Mouse (Mus musculus): Measurements from ENCODE around the gene Naa40.

Naa40 gene

DNA sequence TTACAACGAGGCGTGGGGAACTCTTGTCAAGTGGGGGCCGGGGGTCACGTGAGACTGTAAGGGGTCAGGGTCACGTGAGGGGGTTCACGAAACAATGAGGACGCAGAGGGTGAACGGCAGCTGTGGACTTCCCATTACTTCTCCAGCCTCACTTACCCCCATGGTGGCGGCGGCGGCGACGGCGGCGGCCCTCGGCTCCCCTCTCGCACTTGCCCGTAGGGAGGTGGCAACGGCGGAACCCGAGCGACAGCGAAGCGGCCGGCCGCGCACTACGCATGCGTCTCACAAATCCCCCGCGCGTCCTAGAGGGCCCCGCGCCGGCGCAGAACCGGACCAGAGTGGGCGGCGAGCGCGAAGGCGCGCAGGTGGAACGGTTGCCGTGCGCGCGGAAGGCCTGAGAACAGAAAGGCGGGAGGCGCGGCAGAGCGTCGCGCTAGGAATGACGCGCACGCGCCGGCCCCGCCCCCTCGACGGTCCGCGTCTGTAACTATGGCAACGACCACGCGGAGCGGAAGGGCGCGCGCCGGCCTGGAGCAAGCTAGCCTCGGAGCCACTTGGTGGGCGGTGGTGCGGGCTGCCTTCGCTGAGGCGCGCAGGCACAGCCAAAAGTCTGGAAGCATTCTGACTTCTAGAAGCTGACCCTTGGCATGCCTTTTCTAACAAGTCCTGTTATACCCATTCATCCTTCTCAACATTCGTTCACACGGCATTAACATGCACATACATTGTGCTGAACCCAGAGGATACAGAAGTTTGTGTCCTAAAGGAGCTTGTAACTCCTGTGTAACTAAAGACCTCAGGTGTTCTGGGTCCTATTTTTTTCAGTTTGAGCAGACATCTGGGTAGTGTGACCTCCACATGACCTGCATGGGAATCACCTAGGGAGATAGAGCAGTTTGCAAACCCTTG is at the start of gene Naa40:
Gene Naa40, minus strand, starts transcription at position 402 of the 909 bp plus-strand sequence.
- peak; percentile 96 to 97 for DNase-seq

DNA sequence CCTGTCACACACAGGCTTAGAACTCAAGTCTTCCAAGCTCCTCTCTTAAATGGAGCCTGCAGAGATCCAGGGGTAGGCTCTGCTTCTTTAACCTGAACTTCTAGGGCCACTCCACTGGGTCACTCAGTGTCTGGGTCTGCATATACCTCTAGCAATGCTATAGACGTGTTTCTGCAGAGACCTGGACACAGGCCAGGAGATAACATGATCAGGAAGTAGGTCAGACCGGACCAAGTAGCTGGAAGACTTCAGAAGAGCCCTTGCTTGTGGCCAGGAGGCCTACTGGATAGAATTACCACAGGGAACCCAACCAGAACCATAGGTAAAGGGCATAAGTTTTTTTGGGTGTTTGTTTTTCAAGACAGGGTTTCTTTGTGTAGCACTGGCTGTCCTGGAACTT is 48.8 kb upstream of the Naa40 start:
- DNase-seq = no peak

DNA sequence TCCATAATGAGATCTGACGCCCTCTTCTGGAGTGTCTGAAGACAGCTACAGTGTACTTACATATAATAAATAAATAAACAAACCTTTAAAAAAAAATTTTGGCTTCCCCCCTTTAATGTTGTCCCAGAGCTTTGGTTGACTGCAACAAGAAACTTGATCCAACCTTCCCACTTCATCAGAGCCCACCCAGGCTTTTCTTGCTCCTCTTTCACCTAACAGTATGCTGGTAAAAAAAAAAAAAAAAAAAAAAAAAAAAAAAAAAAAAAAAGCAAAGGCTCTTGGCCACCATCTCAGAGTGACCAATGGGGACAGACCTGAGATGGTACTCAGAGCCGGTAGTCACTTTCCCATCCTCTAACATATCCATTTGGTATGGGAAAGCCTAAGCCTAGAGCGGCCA is 47.3 kb upstream of the Naa40 start:
- no peak for DNase-seq

DNA sequence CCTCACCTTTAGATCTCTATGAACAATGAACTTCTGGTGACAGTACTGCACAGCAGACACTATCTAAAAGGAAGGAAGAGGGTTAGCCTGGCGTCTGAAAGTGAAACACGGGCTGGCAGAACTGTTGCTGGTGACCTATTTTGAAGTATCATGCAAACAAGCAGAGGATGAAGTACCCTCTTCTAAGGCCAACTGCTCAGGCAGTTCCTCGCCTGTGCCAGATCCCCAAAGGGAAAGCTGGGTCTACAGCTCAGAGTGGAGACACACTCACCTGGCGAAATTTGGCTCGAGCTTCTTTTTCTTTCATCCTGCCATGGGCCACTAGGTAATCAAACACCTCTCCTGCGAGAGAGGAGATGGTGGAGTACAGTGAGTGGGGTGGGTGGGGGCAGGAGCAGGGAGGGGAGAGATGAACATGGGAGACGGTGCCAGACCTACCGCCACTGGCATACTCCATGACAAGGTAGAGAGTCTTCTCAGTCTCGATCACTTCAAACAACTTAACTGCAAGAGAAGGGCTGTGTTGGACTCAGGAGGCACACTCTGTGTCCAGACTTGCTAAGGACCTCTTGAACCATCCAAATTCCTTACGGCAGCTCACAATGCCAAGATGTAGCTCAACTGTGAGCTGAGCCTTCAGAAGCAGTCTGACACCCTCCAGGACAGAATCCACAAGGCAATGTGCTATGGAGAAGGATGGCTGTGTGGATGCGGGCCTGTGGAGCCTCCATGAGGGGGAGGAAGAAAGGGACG is 45.8 kb upstream of the Naa40 start:
- DNase-seq = no peak

DNA sequence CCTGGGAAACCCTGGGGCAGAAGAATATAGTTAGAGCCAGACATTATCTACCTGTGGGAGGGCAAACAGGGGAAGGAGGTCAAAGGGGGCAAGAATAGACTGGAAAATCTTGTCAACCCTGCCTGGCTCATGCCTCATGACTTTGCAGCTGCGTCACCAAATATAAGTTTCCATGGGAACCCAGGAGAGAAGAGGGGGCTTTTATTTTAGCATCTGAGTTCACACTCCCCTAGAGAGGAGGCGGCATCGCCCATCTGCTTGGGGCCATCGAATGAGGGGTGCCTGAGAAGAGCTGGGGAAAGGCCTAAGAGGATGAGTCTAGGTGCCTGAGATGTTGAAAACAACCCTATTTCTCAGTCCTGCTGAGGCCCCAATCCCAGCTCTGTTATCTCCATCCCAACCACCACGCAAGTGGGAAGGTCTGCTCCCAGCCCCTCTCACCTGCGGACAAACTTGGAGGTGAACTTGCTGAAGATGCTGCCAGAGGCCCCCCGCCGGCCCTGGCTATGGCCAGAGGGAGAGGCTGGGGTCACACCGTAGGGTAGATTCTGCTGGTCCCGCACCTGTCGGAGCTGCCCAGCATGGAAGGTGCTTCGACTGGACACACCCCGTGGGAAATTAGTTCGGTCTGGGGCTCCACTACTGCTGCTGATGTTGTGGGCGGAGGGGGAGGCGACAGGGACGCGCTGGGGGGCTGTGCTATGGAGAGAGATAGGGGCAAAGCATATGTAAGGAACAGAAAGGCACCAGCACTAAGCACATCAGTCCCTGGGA is 39.8 kb upstream of the Naa40 start:
- DNase-seq = no peak

DNA sequence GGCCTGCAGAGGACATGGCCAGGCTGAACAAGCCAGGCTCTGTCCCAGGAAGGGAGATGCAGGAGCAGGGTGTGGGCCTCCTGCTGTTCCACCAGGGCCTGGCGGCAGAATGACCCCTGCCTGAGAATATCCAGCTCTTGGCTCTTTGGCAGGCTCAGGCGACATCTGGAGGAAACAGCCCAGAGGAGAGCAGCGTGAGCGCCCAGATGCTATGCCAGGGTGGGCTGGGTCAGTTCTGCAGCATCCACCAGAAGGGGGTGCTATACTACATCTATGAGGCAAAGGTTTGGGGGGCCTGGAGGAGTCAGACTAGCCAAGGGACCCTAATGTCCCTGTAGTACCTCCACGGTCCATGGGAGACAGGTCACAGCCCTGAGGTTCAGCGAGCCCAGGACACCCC is 38.1 kb upstream of the Naa40 start:
- peak; percentile 63 to 78 for DNase-seq

DNA sequence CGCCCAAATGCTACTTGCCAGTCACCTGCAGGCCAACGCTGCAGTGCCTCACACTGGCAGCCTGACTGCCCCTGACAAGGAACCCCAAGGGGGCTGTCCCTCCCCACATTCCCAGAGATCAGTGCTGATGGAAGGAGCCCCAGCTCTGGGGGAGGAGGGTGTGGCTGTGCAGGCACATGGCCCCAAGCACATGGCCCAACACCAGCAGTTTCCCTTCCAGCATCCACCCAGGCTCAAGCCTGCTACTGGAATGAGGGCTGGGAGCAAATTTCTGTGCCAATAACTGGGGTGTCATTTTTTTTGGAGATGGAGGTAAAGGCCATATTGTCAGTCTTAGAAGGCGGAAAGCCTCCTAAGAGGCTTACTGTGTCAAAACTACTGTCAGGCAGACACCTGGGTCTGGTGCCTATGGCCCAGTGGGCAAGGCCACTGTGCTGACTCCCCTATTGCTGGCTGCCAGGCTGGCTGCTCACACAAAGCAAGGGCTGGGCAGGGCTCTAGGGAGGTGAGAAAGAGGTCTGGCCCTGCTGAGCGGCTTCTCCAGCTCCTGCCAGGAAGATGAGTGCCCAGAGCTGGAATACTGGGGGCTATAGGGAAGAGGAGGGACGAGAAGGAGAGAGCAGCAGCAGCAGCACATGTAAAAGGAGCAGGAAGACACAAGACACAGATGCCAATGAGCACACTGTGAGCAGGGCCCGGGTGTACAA is 37.4 kb upstream of the Naa40 start:
- no peak for DNase-seq

DNA sequence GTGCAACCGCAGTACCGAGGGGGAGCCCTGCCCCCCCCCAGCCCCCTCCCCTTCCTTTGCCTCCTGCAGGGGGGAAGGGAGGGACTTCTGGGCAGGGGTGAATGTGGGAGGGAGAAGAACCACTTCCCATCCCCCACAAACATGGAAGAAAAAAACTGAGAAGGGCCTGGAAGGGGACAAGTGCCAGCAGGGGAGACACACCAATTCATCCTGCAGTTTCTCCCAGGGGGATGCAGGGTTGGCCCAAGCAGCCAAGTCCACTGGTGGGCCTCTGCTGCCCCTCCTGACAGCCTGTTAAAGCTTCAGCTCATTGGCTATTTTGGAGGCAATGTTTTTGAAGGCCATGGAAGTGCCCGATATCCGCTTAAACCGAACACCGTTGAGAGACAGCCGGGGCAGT is 35.8 kb upstream of the Naa40 start:
- no peak for DNase-seq

DNA sequence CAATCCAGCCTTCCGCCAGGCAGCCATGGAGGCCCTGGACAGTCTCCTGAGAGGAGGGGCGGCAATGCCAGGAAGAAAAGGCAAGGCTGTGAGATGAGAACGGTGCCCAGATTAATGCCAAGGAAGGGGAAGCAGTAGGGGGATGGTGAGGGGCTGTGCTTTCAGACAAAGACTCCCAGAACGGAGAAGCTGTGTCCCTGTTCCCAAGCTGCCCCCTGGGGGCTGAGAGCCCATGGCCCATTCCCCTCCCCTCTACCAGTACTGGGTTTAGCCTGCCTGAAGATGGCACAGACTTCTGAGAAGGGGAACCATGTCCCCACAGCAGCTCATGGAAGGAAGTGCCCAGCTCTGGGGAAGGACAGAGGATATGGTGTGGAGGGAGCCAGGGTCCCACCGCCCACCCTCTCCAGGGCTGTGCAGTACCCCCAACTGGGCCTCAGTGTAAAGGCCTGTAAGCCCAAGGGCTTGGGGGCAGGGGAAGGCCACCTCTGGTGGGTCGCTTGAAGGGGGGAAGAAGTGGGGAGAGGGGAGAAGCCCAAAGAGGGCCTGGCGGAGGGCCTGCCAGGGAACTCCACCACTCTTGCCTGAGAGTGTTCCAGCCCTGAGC is 35.2 kb upstream of the Naa40 start:
- no peak for DNase-seq

DNA sequence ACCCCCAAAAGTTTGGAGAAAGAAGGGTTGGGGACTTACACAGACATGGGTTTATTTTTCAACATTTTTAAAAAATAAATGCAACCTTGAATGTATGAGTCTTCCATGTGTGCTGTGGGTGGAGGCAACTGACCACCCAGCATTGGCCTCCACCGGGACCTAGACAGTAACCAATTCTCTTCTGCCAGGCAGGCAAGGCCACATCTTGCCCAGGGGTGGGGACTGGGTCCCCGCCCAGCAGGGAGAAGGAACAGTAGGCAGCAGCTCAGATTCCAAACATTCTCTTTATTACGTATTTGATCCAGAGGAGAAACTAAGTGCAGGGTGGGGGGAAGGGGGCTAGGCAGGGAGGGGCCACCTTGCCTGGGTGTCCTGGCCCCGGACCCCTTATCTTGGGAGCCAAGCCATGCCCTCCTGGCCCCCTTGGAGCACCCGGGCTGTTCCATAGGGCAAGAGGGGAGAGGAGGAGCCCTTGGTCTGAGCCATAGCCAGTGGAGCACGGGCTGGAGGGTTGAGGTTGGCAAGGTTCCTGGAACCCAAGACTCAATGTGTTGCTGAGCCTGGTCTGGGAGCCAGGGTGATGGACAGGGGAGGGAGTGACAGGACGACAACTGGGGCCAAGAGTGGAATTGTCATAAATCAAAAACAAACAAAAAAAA is 34.3 kb upstream of the Naa40 start:
- DNase-seq = no peak

DNA sequence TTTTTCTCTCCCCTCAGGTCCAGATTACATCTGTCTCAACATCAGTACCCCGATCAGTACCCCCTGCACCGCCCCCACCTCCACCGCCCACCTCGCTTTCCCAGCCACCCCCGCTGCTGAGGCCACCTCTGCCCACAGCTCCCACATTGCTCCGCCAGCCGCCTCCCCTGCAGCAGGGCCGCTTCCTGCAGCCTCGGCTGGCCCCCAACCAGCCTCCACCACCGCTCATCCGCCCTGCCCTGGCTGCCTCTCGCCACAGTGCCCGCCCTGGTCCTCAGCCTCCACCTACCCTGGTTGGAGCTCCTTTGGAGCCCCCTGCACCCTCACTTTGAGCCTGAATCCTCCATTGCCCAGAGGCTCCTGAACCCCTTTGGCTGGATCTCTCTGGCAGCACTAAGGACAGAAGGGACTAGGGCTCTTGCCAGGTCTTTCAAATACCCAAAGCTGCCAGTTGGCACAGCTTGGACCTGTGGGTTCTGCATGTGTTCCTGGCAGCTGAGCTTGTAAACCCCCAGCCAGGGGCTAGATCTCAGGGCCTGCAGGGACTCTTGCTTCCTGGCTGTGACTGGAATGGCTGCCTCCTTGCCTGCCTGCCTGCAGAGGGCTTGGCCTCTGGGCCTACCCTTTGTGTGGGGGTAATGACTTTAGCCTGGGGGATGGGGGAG is 33.5 kb upstream of the Naa40 start:
- DNase-seq = no peak

DNA sequence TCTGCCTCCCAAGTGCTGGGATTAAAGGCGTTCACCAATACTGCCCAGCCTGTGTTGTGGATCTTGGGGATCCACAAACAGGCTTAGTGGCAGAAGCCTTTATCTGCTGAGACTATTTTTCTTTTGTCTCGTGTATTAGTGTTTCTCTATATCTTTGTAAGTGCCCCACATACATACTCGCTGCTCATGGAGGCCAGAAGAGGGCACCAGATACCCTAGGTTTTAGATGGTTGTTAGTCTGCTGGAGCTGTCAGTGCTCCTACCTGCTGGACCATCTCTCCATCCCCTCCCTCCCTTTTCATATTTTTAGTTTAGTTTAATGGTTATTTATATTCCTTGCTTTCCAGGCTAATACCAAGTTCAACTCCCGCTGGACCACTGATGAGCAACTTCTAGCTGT is 32.5 kb upstream of the Naa40 start:
- DNase-seq = no peak

DNA sequence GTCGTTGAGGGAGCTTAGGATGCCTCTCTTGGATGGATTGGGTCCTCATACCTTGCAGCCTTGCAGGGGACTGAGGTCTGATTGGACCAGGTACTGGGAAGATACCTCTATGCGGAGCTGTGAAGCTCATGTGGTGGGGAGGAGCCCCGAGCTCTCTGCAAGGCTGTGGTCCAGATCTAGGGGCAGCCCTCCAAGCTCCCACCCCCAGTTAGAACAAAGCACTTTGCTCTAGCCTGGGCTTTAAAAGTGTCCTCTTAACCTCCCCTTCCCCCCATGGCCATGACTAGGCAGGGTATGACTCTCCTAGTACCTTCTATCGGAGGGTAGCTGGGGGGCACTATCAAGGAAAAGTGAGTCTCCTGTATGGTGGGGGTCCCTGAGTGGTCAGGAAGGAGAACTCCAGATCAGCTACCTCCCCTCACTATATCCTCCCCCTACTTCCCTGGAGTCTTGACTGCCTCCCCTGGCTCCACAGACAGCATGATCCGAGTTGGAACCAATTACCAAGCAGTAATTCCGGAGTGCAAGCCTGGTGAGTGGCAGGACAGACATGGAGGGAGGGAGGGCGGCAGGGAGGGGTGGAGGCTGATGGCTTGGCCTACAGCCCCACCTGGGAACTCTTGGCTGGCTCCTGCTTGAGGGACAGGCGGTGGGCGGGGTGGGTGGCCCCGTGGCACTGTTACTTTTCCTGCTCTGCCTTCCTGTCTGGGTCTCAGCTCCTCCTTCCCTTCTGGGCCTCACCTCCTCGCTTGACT is 28.5 kb upstream of the Naa40 start:
- DNase-seq = peak in 1 of 2 experiments; percentile 48

DNA sequence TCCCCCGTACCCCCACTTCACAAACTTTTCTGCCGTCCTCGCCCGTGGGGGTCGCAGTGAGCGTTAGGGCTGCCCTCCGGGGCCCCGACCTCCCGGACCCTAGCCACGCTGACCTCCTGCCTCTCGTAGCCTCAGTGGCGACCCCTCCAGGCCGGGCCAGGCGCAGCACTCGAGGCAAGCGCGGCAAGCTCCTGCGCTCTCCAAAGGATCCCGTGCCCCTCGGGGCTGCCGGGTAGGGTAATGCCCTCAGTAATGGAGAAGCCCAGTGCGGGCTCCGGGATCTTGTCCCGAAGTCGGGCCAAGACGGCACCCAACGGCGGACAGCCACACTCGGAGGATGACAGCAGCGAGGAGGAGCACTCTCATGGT is 27.7 kb upstream of the Naa40 start:
- DNase-seq = peak; percentile 90 to 93

DNA sequence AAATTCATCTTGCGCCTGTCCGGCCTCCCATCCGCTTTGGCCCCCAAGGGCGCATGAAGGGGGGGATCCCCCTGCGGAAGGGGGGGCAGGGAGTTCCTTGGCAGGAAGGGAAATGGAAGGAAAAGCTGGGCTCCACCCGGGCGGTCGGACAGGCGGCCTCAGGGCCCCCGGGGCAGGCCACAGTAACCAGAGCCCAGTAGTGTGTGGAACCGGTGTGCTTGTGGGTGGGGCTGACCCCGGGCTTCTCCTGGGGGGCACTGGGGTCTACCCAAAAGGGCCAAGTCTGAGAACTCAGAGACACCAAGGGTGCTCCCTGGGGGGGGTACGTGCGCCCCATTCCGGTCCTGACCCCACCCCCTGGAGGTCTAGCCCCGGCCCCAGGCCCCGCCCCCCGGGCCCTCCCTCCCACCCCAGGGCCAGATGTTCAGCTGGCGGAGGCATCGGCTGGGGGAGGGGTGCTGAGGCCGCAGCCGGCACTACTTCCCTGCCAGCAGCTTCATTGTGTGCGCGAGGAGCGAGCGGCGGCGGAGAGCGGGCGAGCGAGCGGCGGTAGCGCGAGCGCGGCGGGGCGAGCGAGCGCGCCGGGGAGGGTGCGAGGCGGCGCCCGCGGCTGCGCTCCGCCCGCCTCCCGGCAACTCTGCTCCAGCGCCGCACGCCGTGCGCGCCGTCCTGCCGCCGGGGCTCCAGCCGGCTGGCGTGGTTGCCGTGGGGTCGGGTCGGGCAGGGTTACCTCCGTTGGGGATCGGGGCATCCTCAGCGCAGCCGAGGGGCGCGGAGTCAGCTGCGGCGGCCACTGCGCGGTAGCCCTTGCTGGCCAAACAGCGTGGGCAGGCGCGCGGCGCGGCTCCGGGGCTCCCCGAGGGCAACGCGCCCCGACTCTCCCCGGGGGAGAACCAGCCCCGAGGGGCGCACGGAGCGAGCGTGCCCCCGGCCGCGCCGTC is 27.1 kb upstream of the Naa40 start:
- peak; percentile 89 to 94 for DNase-seq

DNA sequence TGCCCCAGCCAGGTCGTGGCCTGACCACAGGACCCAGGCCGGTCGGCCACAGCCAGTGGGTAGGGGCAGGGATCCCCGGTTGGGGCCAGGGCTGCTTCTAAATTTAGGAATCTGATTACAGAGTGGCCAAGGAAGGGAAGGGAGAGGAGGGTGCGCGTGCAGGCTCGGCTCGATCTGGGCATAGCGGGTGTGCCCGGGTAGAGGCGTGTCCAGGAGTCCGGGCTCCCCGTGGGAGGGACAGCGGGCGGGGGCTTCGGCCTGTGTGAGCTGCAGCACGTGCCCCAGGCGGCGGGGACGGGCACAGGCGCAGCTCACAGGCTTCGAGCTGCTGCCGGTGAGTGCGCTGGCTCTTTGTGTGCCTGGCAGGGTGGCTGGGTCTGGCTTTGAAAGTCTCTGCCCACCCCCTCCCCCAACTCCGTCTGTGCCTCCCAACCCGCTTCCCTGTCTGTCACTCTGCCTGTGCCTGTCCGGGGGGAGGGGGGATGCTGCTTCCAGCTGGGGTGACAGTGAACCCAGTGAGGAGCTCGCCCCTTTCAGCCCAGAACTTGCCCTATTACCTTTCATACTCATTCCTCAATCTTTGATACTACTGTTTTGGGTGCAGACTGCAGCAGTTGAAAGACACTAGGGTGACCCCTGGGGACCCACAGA is 26.2 kb upstream of the Naa40 start, which contains the start of gene Rcor2:
Gene Rcor2, plus strand, starts transcription at position 235 of the 651 bp plus-strand sequence.
- DNase-seq = peak; percentile 74 to 85

DNA sequence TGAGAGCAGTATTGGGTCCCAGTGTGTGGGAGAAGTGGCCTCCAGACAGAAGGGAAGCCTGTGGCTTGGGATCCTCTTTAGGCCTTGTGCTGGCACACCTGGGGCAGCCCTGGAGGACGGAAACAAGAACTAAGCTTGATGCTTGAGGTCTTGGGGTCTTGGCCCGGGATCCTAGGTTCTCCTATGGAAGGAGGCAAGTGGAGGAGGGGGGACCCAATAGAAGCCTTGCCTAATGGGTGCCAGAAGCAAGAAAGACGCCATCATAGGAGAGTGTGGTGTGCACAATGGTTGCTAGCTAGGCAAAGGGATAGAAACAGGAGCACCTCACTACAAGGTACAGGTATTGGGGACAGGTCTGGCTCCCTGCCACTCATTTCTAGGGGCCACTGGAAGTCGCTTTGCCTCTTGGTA is 25.4 kb upstream of the Naa40 start:
- DNase-seq = no peak

DNA sequence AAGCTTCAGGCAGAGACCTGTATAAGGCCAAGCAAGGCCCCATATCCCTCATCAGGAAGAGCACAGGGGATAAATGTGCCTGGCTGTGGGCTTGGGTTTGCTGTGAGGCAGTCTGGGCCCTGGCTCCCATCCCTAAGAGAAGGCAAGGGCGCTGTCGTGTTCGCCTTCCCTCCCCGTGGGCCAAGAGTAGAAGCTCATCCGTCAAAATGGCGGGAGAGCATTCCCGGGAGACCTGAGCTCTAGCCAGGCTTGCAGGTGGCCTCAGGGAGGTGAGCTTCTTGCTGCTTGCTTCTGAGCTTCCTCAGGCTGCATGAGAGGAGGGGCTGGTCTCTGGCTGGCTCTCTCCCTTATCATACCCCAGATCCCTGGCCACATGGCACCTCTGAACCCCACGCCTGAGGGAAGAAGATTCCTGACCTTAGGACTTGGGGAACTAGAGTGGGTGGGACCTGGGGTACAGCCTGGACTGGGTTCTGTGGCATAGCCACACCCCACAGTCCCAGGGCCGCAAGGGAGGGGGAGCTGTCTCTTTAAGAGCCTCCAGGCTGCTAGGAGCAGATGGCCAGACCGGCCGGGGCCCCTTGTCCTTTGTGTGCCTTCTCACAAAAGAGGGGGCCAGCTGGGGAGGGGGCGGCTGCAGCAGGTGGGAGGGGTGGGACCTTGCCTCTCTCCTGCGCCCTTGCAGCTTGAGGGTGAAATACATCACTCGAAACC is 24.7 kb upstream of the Naa40 start:
- peak in 1 of 2 experiments; percentile 47 for DNase-seq

All from kidney, postnatal 4 days (tissue).